Mouse (Mus musculus) heart, adult 8-10 months (tissue): ENCODE results near the gene Cotl1. TPM values are rescaled to one million over a fixed set of nuclear protein-coding genes. Genes with fewer than 3 reads are reported as not detected.

Source experiments
- DNase-seq: peaks from one replicate; pipeline ENCODE4 v3.0.0; 2022; ENCODE audit warnings: low spot score
- total RNA-seq, 4 experiments: library from RNA; stranded (reverse); gene quantifications; 2 replicates each; pipeline ENCODE4 v1.2.4; 2022

Cotl1 gene
- total RNA-seq, 4 experiments from 2014 or later = 9.6 to 26.9 (median 11.3) TPM

DNA sequence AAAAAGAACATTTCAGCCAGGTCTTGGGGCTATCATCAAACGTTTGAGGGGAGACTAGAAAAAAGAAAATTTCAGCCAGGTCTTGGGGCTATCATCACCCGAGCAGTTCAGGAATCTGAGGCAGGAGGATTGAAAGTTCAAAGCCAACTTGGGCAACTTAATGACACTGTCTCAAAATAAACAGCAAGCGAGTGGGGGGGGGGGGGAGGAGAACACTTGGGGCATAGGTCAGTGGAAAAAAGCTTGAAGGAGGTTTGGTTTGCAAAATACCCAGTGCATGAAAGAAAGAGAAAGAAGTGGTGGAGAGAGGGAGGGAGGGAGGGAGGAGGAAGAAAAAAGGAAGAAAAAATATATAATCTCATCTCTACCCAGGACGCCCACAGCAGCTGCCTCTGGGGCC is 53.0 kb downstream of the Cotl1 start:
- no peak for DNase-seq

DNA sequence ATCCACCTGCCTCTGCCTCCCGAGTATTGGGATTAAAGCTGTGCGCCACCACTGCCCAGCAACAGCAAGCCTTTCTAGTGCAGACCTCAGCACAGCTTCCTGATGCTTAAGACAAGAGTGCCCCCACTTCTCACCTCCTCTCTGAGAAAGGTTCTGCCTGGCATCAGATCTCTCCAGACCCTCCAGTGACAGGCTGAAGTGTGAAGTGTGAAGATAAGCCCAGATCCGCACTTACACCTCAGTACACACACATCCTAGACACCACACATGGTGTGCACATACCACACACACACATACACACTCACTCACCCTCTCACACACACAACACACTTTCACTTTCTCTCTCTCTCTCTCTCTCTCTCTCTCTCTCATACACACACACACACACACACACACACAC is 53.5 kb downstream of the Cotl1 start:
- no peak for DNase-seq

DNA sequence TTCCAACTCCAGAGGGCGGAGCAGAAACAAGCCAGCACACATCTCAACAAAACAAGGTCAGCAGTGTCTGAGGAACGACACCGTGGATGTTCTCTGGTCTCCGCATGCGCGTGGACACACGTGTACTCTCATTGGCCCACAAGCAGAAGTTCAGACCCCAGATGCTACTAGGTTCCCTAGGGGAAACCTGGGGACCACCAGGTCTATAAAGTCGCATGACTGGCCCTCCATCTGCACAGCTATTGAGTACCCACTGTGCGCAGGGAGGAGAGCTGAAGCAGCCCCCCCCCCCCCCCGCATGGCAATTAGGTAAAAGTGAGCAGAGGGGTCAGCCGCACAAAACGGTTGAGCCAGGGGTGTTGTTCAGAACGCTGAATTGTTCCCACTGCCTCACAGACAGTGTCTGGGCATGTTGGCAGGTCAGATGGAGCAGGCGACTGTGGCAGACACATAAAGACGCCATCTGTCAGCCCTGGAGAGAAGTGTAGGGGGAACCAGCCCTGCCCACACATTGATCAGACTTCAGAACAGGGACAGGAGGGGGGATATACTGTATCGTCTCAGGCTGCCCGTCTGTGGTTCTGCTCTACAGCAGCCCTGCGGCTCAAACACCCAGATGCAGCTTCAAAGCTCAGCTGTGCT is 54.5 kb downstream of the Cotl1 start:
- no peak for DNase-seq

GRCm38 (mm10) chr8:119784676-119785075 is 55.7 kb downstream of the Cotl1 start:
- no peak for DNase-seq

GRCm38 (mm10) chr8:119784141-119784574 is 56.2 kb downstream of the Cotl1 start:
- DNase-seq = no peak

- no peak for DNase-seq
These were observed 56.8 kb downstream of the Cotl1 start for GRCm38 (mm10) chr8:119783579-119783978.

DNA sequence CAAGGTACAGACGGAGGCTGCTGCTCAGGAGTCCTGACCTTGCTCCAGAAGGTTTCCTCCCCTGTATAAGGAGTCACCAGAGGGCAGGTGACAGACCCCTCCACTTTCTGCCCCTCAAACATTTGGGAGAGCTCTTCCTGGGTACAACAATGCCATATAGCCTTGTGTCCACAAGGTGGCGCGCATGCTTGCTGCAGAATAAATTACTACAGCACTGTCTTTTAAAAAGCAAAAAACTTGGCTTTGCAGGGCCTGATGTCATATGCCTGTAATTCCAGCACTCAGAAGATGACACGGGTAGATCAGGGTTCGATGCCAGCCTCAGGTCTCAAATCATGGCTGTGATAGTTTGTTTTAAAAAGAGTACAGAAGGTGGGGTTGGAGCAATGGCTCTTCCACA is 57.6 kb downstream of the Cotl1 start:
- DNase-seq = peak; percentile 76

DNA sequence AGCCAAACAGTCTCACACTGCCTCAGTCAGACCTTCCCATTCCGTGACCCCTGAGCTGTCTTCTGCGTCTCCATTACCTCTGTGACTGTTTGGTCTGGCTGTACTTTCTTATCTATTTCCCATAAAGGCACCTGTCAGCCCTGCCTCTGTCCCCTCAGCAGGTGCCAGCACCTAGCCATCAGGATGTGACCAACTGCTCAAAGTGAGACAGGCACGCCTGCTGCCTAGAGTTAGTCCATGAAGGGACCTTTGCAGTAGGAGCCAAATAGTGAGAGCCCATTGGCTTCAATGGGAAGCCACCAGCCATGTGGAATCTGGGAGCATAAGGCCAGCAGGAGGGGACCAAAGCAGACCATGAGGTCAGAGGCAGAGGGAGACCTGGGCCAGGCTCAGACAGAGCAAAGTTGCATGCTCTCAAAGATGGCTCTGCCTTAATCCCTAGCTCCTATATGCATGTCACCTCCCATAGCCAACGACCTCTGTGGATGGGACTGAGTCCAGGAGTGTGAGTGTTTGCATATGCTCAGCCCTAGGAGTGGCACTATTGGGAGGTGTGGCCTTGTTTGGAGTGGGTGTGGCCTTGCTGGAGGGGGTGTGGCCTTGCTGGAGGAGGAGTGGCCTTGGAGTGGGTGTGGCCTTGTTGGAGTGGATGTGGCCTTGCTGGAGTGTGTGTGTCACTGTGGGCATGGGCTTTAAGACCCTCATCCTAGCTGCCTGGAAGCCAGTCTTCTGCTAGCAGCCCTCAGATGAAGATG is 59.1 kb downstream of the Cotl1 start:
- DNase-seq = no peak

DNA sequence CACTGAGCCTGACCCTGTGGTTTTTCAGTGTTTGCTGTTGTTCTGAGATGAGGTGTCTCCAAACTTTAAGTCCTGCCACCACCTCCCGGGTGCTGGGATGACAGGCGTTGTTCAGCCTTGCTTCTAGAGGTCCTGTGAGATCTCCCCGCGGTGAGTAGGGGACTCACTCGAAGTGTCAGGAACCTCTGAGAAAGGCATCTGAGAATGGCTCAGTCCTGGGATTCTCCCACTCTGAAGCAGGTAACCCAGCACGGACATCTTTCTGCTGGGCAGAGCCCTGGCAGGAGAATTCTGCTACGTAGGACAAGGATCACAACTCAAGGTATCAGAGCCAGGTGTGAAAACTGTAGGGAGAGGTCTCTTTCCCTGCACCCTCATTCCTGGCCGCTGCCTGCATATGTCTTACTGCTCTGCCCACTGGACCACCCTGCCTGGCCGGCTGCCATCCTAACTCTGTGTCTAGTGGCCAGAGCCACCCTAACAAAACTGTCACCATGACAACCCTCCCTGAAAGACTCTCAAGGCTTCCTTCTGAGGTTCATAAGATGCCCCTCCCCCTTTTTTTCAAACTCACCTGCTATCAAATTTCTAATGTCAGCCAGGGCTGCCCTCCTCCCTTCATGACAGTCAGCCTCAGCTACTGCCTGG is 59.8 kb downstream of the Cotl1 start:
- DNase-seq = no peak

DNA sequence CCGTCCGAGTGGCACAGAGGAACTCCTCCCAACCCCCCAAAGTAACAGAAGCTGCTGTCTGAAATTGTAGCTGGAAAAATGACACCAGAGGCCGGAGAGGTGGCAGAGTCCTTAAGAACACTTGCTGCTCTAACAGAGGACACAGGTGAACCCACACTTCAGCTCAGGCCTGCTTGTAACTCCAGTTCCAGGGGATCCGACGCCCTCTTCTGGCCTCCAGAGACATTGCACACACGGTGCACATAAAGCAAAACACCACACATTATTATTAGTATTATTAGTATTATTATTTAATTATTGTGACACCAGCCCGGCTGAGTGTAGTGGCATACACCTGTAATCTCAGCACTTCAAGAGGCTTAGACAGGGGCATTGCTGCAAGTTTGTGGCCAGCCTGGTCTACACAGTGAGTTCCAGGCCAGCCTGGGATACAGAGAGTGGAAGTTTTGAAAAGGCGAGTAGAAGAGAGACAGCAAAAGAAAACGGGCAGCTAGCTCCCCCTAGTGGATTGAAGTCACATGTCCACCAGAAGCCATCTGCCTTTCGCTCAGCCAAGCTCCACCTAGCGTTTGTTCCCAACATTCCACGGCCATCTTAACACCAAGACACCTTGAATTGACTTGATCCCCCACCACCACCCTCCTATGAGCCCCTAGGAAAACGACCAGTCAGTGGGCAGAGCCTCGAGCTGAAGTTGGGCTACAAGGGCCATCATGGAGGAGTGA is 61.2 kb downstream of the Cotl1 start:
- DNase-seq = peak; percentile 88

- peak; percentile 100 for DNase-seq
These were observed 62.1 kb downstream of the Cotl1 start, which contains the start of gene Tldc1 for GRCm38 (mm10) chr8:119778263-119778662. TSS of gene Tldc1 (minus strand) at chr8:119778416.

DNA sequence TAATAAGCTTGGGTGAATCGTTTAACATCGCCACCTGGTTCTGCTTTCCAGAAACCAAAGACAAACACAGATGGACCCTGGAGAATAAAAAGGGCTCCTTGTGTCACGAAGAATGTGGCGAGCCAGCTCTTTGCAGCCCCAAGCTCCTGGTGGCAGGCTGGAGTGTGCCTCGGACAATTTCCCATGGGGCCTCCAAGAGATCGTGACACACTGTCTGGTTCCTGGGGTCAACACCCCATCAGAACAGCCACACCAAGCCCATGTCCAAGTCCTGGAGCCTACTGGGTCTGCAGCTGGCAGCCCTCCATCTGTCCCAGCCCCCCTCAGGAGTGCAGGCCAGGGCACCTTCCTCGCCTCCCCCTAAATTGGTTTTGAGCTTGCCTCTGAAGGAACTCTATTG is 62.6 kb downstream of the Cotl1 start:
- DNase-seq = no peak

DNA sequence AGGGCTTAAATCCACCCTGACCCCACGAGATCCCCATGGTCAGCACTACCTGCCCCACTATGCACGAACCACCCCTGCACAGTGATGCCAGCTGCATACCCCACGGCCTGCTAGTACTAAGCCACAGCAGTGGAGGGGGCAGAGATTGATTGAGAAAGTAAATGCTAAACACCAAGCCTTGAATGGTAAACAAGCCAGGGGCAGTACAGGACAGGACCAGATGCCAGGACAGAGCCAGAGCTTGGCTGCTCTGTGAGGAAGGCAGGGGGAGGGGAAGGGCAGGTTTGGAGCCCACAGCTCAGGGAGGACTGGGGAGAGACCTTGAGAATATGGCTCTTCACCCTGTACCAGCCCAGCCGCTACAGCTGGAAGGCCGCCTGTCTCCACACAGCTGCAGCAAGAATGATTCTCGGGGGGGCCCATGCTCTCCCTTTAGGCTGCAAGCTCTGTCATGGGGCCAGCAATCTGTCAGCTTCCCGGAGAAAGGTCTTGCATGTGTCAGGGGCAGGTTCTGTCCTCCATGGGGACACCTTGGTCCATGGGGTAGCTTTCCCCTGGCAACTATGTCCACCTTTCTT is 63.6 kb downstream of the Cotl1 start:
- no peak for DNase-seq

DNA sequence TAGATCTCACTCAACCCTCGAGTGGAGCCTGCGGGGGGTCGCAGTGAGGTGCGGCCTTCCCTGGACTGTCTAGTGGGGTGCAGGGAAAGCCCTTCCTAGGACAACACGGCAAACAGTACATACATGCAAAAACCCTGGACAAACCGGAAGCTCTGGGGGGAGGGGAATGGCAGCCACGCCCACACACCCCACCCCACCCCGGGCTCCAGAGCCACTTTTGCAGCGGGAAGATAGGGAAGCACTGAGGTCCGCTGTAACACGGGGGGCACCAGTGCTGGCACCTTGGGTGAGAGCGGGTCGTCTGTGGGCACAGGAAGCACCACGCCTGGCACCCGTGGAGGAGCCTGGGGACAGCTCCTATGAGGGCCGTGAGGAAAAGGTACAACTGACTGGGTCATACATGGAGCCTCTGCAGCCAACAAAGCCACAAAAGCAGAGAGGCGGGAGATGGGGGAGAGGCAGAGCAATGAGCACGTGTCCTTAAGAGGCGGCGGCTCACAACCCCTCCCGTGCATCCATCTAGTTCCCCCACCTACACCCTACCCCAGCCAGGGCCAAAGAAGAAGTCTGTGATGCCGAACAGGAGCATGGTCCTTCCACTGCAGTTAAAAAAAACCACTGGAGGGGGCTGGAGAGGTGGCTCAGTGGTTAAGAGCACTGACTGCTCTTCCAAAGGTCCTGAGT is 74.4 kb downstream of the Cotl1 start:
- DNase-seq = no peak

GRCm38 (mm10) chr8:119765311-119765710 is 75.0 kb downstream of the Cotl1 start:
- no peak for DNase-seq

GRCm38 (mm10) chr8:119762226-119763220 is 77.8 kb downstream of the Cotl1 start:
- DNase-seq = no peak

DNA sequence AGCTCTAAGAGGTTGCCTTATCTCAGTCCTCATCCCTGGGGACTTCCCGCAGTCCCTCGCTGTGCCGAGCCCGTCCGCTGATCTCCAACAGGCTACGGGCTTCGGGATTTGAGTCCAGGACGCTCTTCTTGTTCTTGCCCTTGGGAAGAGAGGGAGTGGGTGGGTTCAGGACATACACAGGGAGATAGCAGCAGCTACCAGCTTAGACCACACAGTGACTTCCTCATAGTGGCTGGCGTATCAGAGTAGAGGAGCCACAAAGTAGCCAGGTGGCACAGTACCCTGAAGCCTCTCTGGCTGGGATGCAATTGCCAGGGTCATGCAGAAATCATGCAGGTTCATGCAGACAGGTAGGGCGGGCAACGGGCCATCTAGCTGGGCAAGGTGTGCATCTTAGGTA is 78.7 kb downstream of the Cotl1 start:
- DNase-seq = no peak
